Mouse (Mus musculus) heart, adult 9 months (tissue): ENCODE measurements at regions not wholly inside any gene's neighbourhood (a gene's known extent, or its start where the extent isn't known, plus 50 kb on each side); places are given as distances from the start of the nearest gene placed in this dataset.

ENCODE experiments used
- DNase-seq, 2 experiments: peaks; one replicate each; pipeline ENCODE4 v3.0.0; 2022; ENCODE audit warnings: low spot score in 2 of 2

DNA sequence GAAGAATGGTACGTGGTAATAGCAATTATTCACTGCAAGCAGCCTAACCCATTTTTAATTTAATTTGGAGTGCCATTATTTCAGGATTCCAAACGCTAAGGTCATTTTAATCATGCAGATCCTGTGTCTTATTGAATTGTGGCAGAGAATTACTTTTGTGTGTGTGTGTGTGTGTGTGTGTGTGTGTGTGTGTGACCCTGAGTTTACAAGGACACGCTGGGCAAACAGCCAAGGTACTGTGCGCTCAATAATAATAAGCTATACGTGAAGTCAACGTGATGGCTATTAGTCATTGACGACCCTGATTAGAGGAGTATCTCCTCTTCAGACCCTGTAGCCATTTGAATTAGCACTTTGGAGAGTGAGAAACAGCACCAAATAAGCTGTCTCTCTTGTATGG lies 144.1 kb downstream of the Klf7 start:
- DNase-seq, result no peak

DNA sequence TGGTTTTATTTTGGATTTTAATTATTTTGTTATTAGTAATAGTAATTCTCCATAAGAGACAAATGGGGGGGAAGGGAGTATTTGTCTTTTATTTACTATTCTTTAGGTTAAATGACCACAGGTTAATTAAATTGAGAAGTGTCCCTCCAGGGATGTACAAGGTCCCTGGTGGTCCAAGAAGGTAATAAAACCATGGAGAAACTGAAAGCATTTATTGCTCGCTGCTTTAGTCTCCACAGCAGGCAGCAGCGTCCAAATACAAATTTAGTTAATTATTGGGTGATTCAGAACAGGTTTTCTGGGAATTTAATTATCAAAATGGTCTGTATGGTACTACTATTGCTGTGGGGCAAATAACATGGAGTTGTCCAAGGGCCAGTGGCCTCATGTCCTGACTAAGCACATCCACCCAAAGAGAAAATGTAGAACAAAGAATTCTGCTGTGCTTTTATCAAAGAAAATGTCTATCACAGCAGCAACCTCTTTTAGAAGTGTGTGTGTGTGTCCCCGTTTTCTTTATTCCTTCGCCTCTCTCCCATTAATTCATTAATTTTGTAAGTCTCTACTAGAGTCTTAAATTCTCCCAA lies 144.7 kb downstream of the Klf7 start:
- no peak for DNase-seq

- DNase-seq, result no peak
Observed at GRCm38 (mm10) chr1:63976862-63977261, 145.2 kb downstream of the Klf7 start.

DNA sequence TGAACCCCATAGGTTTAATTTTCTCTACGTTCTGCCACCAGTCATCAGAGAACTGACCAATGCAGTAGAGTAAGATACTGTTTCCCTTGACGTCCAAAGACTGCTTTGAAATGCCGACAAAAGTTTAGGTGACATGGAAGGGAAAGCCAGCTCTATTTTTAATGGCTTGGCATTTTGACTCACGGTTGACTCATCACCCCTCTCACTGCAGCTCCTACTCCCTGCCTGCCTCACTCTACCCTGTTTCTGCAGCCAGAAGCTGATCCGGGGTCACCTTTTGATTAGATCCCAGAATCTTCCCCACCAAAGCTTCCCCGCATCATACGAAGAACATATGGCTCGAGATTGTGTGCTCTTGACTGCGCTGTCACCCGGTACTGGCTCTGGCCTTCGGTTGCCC lies 154.2 kb downstream of the Klf7 start:
- no peak for DNase-seq

- no peak for DNase-seq
Observed at GRCm38 (mm10) chr1:63965446-63965845, 156.6 kb downstream of the Klf7 start.

DNA sequence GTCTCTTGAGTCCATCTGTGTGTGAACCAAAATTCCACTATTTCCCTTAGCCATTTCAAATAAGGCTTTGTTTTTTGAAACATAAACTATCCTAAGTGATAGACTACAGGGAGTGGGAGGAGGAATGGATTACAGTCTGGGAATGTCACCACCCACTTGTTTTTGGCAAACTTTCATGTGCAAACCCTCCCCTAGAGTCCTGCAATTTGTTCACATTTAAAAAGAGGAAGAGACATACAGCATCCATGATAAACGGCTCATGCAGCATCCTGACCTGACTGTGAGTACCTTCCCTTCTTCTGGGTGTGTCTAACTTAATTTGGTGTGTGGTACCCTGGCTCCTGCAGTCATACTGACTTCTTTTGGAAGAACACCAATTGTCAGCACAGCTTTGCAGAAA lies 157.6 kb downstream of the Klf7 start:
- no peak for DNase-seq

GRCm38 (mm10) chr1:63955701-63956355 lies 166.3 kb downstream of the Klf7 start:
- no peak for DNase-seq

DNA sequence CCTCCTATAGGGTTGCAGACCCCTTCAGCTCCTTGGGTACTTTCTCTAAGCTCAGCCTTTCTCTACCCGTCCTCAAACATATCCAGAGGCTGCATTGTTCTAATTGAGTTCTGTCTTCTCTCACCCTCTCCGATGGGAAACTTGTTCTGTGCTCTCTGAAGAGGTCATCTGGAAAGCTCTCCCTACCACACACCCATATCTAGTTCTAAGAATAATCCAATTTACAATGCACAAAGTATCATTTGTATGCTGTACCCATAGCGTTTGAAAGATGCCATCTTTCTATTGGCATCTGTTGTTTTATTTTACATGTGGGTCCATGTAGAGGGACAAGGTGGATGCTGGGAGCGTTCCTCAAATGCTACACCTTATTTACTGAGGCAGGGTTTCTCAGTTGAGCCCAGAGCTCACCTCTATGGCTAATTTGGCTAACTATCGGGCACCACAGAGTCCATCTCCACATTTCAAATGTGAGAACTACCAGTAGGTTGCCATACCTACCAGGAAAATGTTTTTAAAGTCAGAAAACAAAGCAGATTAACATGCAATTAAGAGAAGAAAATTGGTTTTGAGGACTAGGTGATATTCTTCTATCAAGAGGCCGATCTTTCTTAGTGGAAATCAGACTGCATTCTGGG lies 167.1 kb downstream of the Klf7 start:
- no peak for DNase-seq

DNA sequence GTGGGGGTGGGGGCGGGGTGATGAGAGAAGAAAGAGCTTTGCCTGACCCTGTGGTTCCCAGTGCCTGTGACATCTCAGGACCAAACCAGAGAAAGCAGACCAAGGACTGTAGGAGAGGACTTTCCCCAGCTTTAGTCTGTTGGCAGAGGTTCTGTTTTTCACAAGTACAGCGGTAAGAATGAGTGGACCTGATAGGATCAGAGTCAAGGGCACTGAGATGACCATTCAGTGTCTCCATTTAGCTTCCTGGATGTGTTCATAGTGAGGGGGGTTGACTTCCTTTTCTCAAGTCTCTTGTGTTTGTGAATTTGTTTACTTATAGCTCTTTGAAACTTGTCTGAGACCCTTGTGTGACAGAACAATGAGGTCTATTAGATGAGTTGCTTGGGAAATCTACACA lies 167.9 kb downstream of the Klf7 start:
- DNase-seq, result no peak

DNA sequence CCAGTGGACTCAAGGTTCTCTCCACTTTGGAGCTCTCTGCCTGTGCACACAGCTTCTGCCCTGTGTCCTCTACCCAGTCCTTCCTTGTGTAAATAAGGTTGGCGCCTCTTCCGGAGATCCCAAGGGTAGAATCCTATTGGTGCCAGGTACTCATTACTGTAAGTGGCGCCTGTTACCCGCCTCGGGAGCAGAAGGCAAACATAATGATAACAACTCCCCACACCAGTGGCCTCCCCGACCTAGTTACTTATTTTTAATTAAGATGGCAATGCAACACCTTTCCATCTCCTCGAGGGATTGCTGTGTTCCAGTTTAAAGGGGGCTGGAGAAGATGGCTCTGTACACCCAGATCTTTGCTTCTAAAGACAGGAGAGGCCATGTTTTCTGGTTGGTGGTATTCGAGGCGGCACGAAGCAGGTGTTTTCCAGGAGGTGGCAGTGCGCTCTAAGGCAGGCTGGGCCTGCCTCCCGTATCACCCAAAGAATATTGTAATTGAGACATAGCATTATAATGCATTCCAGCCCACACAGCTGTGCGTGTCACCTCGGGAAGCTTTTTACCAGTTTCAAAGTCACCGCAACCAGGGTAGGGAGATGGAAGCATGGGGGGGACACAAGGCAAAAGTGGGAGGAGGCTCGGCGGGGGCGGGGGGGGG lies 168.7 kb downstream of the Klf7 start:
- DNase-seq, result peak; percentile 23 to 47

GRCm38 (mm10) chr1:63951663-63952062 lies 170.4 kb downstream of the Klf7 start:
- no peak for DNase-seq

DNA sequence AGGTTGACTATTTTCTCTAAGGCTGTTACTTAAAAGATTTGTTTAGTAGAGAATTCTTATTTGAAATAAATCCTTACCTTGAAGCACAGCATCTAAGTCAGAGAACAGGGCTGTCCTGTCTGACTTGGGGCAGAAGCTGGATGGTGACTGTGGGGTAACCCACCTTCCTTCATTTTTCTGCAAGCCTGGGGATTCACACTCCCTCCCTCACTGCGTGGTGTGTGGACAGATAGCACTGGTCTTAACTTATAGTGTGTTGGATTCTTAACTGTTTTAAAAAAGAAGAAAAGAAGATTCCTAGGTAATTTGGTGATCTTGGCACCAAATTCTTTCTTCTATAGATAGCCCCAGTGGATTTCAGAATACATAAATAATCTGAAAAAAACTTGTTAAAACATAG lies 174.8 kb downstream of the Klf7 start:
- DNase-seq, result no peak

DNA sequence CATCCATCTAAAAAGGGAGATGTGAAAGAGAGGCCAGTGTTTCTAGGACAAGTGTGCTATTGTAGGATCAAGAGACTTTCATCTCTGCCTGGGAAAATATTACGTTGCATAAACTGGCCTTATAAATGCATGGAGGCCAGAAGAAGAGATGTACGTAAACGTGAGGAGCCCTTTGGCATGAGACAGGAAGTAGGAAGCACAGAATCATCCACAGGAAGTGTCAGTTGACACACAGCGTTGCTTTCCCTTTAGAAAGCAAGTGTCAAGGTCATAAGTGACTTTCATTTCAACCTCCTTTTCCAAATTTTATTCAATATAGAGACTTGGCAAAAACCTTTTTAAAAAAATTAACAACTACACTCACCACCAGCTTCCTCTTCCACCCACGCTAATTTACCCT lies 175.2 kb downstream of the Klf7 start:
- no peak for DNase-seq

- DNase-seq, result no peak
Observed at GRCm38 (mm10) chr1:63944786-63945185, 175.7 kb upstream of the 4933402D24Rik start.

DNA sequence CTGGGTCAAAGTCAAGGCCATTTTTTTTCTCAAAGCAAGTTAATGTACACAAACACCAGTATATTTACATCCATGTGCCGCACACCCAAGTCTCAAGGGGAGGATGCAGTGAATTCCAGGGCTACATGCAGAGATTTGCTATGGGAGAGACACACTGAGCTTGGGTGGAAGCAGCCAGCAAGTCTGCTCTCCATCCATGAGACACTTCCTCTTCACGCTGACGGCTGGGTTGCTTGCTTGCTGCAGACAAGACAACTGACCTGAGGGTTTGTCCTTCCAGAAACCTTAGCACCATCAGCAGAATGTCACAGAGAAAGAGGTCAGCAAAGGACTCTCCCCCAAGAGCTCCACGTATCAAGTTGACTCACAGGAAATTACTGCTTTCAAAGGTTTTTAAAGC lies 169.3 kb upstream of the 4933402D24Rik start:
- DNase-seq, result no peak

DNA sequence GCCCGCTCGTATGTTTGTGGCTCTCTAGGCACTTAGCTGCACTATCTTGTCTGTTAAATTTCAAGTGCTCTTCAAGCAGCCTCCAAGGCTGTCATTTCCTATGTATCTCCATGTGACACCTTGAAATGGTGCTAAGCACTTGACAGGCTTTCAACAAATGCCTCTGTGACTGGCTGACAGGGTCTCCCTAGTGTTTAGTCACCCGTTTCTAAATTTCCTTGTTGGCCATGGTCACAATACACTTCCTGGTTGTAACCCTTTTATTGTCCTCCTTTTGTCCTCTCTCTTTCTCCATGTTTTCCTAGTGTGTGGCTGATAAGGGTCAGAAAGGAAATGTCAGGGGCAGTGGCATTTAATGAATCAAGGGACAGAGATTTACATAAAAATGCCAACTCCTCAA lies 168.4 kb upstream of the 4933402D24Rik start:
- no peak for DNase-seq

DNA sequence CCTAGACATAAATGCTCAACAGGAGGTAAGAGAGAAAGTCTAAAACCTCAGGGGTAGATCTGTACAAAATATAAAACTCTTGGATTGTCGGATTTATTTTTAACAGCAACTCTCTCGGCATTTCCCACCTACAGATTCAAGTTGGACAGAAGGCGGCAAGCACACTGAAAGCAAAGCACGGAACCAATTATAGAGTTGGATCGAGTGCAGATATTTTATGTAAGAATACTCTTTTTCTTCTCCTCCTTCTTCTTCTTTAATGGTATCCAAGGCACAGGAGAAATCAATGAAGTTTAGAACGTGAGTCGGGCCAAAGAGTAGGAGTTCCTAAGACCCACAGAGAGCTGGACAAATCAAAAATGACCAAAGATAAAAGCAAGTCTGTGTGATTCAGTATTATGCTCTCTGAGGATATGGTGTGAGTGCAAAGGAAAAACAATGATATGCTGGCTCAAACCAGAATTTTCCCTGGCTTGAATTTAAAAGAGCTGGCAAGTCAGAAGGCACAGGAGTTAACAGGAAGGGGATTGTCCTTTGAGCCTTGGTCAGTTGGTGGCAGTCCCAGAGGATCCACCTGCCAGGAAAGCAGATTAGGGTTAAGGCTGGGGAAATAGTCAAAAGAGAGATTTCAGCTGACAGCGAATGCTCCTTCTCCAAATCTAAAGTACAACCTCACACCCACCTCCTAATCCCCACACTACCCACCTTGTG lies 165.7 kb upstream of the 4933402D24Rik start:
- no peak for DNase-seq

GRCm38 (mm10) chr1:63932484-63932883 lies 163.4 kb upstream of the 4933402D24Rik start:
- DNase-seq, result no peak

- DNase-seq, result no peak
Observed at GRCm38 (mm10) chr1:63929362-63930125, 160.5 kb upstream of the 4933402D24Rik start.

- DNase-seq, result no peak
Observed at GRCm38 (mm10) chr1:63928850-63929249, 159.8 kb upstream of the 4933402D24Rik start.

DNA sequence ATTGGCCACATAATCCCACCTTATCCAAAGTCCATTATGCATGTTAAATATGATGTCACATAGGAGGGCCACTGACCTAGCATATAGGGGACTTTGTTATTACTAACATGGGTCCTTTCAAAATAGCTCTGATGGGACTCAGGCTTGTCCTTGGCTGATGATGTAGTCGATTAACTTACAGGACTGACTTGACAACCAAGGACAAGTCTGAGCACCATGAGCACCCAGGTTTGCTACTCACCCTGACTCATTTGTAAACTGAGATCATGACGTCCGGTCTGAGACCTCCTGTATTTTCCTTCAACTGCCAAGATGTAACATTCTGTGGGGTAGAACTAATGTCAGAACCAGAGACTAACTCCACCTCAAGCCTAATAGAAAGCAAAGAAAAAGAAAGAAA lies 159.3 kb upstream of the 4933402D24Rik start:
- no peak for DNase-seq
